Mouse (Mus musculus): Measurements from ENCODE around the gene Tmem231. TPM values are rescaled to one million over a fixed set of nuclear protein-coding genes. Genes with fewer than 3 reads are reported as not detected.

Gene Tmem231
- total RNA-seq, 2 experiments from 2014 or later: 0.79 to 0.91 TPM

- no peak for ATAC-seq (replicated peaks; ENCODE audit: poor library complexity)
These were observed 22.1 kb downstream of the Tmem231 start for GRCm38 (mm10) chr8:111911572-111911971.

- no peak for ATAC-seq (replicated peaks; ENCODE audit: poor library complexity)
These were observed 23.8 kb downstream of the Tmem231 start, which contains the start of gene Chst5 for GRCm38 (mm10) chr8:111909621-111910450. Gene Chst5 (minus strand): TSS chr8:111910447.

DNA sequence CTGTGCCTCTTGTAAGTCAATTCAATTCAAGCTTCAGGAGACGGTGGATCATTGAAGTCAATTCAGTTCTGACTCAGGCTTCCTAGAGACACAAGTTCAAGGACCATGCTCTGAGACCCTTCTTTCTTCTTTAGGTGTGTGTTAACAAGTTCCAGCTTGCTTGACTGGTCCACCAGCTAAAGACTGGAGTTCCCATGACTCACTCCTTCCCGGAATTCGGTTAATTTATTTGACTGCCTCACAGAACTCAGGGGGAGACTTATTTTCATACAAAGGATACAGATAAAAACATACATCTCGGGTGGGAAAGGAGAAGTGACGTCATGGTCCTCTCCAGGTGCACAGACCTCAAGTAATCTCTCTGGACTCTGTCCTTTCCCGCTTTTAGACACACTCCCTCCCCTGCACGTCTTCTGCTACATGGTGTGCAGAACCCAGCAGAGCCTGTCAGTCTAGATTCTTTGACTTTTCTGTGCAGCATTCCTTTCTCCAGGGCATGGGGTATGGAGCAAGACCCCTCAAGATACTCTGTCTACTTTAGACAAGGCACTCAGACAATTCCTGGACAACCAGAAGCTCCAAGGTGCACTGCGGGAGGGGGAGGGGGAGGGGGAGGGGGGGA is 28.1 kb downstream of the Tmem231 start:
- no peak for ATAC-seq (replicated peaks; ENCODE audit: poor library complexity)

DNA sequence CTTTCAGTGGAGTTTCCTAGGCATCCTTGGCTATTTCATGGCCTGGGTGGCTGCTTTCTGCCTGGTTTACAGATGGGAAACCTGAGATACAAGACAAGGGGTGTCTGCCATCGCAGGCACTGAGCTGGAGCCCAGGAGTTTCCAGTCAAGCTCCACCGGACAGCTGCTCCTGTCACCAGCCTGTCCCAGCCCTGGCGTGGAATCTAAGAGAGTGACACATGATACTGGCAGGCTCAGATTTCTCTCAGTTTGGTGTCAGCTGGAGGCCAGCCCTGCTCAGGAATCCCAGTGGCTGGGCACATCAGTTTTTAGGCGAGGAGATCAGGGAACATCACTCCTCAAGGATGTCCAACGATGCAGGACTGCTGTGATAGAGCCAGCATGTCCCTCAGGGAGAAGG is 31.6 kb downstream of the Tmem231 start:
- ATAC-seq (replicated peaks; ENCODE audit: poor library complexity): no peak

DNA sequence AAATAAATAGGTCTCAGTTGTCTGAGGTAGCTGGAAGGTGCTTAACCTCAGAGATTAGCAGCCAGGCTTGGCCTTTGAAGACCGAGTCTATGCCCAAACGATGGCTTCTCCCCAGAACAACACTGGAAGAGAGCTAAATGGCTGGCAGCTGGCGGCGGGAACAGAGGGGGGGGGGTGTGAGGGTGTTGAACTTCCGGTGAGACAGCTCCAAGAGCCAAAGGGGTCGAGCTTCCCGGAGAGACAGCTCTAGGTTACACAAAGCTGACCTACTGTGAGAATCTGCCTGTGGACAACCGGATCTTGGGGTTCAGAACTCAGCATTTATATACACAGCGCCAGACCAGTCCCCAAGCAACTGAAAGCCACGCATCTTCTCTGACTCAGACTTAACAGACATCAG is 35.1 kb downstream of the Tmem231 start:
- ATAC-seq (replicated peaks; ENCODE audit: poor library complexity): no peak

DNA sequence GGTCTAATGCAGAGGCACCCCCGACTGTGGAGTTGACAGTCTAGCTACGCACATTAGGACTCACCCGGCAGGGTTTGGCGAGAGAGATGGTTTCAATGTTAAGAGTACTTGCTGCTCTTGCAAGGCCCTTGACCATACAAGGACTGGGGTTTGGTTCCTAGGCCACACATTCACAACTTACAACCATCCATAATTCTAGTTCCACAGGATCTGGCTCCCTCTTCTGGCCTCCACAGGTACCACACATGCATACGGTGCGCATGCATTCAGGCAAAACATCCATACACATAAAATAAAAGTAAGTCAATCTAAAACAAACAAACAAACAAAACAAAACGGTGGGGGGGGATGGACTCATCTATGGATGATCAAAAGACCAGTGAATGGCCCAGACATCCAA is 38.7 kb downstream of the Tmem231 start:
- peak; percentile 60; the same call in 1 of the 2 replicates for ATAC-seq (replicated peaks; ENCODE audit: poor library complexity)

DNA sequence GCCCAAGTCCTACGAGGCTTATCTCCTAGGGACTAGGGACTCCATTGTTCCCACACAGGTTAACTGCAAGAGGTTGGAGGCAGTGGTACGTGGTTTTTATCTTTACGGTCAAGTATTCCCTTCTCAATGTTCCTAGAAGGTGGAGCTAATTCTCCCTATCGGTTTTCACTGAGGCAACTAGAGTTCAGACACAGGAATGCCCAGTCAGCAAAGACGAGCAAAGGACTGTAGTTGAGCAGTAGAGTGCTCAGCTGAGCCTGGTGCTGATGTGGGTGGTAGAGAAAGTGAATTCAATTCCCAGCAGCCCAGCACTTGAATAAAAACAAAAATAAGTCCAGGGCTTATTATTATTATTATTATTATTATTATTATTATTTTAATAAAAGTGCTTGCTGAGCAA is 41.1 kb downstream of the Tmem231 start:
- ATAC-seq (replicated peaks; ENCODE audit: poor library complexity): no peak

GRCm38 (mm10) chr8:111891983-111892382 is 41.7 kb downstream of the Tmem231 start:
- ATAC-seq (replicated peaks; ENCODE audit: poor library complexity): no peak

DNA sequence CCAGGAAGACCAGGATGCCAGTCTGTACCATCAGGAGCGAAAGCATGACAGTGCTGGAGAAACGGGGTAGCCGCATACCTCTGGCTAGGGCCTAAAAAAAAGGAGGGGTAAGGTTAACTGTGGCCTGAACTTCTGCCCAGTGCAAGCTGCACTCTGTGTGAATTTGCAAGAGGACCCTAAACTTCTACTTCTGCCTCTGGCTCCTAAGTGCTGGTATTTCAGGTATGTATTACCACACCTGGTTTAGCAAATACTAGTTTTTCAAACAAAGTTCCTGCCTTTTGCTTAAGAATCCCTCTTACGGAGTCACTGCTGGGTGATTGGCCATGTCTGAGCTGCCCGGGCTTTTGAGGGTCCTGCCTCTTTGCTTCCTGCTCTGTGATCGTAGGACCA is 42.8 kb downstream of the Tmem231 start:
- no peak for ATAC-seq (replicated peaks; ENCODE audit: poor library complexity)

DNA sequence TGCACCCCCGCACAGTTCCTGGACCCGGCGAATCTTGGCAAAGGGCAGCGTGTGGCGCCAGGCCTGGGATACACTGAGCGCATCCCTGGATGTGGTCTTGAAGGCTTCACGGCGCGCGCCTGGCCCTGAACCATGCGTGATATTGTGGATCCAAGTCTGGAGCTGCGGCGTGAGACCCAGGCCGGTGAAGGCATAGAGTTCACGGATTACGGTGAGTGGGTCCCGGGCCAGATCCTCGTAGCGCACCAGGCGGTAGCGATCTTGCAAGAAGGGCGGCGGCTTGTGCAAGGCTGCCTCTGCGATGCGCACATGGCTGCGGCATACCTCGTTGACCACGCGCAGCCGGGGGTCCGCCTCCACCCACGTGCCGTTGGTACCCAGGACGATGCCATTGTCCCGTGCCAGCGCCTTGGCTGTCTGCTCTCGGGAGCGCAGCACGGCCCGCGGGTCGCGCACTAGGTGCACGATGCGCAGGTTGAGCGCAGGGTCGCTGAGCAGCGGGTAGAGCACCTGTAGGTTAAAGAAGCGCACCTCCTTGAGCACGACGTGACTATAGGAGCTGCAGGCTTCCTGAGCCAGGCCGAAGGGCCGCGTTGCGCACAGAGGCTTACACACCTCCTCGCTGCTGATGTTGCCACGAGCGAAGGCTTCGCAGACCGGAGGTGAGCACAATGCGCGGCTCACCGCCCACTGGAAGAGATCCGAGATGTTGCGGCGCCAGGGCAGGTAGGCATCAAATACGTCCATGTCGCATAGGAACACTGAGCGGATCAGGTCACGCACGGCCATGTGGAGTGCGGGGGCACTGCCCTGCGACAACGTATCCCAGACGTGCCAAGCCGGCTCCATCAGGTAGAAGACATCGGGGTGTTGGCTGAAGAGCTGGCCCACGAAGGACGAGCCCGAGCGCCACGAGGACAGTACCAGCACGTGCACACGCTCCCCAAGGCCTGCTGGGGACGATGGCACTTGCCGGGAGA is 43.5 kb downstream of the Tmem231 start:
- ATAC-seq (replicated peaks; ENCODE audit: poor library complexity): peak; percentile 52

DNA sequence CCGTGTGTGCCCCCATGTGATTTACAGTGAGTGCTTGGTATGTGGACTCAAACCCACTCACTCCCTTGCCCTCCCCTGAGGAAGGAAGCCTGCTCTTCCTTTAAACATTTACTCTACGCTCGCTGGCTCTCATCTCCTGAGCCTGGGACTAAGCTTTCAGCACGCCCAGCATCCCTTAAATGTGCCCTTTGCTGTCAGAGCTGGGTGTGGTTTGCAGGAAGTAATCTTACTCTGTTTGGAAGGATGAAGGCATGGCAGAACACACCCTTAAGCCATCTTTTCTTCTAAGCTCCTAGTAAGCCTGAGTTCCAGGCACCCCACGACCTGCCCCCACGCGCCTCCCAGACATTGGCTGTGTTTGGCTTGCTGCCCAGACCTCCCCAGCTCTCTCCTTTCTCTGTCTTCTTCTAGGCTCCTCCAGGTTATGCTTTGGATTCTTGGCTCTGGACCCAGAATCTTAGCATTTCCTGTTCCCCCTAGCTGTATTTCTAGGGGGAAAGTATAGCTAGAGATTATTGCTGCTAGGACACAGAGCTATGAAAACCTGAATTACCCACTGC is 45.5 kb downstream of the Tmem231 start:
- no peak for ATAC-seq (replicated peaks; ENCODE audit: poor library complexity)

- ATAC-seq (replicated peaks; ENCODE audit: poor library complexity): peak; percentile 57; the same call in 1 of the 2 replicates
These were observed 46.2 kb downstream of the Tmem231 start for GRCm38 (mm10) chr8:111887479-111887878.

DNA sequence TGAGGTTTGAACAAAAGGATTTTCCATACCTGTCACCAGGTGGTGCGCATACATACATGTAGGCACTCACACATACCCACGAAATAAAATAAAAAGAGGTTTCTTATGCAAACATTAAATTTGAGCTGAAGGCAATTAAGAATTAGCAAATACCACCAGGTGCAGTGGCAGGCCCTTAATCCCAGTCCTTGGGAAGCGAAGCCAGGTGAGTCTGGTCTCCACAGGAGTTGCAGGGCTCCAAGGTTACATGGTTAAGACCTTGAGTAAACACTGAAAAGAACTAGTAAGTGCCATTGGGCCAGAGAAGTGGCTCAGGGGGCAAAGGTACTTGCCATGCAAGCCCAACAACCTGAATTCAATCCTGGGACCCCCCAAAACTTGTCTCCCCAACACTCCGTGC is 50.1 kb downstream of the Tmem231 start:
- ATAC-seq (replicated peaks; ENCODE audit: poor library complexity): no peak

DNA sequence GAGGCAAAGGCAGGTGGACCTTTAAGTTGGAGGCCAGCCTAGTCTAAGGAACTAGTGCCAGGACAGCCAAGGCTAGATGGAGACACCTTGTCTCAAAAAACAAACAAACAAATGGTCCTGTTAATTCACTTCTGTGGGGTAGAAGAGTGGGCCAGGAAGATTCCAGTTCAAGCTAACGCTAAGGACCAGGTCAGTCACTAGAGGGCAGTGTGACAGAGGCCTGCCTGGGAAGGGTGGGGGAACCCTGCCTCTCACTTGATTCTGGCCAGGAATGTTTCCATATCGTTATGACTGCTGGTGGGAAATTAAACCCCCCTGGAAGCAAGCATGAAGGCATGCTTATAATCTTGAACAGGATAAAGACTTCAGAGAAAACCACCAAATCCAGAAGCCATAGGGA is 52.1 kb downstream of the Tmem231 start:
- peak; percentile 82 for ATAC-seq (replicated peaks; ENCODE audit: poor library complexity)

DNA sequence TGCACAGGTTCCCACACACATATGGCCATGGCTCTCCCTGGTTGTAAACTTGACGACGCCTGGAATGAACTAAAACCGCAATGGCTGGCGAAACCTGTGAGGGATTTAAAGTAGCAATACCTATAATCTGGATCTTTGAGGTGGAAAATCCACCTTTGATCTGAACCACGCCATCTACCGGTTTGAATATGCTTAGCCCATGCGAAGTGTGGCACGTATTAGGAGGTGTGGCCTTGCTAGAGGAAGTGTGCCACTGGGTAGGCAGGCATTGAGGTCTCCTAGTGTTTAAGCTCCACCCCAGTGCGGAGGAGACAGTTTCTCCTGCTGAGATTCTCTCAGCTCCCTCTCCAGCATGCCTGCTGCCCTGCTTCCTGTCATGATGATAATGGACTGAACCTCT is 56.0 kb downstream of the Tmem231 start:
- peak; percentile 37; the same call in 1 of the 2 replicates for ATAC-seq (replicated peaks; ENCODE audit: poor library complexity)

DNA sequence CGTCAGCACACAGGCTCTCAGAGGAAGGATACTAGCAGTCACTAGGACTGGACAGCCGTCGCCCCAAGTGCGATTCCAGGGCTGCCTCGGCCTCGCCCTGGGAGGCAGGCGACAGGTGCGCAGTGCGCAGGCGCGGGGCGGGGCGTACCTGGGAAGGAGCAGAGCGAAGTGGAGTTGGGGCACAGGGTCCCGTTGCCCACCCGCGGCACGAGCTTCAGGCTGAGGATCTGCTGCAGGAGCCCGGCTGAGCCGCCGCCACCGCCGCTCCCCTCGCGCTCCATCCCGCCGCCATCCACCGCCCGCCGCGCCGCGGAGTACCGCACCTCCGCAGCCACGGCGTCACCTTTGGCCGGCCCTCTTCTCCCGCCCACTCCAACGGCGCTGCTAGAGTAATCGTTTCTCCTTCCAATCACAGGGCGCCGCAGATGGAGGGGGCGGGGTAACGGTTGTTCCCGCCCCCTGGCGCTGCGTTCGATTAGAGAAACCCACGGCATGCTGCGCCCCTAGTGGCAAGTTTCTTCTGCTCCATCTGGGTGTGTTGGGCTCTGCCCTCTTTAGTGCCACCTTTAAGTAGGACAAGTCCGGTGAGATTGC is 57.2 kb downstream of the Tmem231 start, which contains the start of gene Tmem170:
Gene Tmem170 (minus strand): TSS at position 396 of the 594 bp plus-strand sequence.
- ATAC-seq (replicated peaks; ENCODE audit: poor library complexity): peak; percentile 98

DNA sequence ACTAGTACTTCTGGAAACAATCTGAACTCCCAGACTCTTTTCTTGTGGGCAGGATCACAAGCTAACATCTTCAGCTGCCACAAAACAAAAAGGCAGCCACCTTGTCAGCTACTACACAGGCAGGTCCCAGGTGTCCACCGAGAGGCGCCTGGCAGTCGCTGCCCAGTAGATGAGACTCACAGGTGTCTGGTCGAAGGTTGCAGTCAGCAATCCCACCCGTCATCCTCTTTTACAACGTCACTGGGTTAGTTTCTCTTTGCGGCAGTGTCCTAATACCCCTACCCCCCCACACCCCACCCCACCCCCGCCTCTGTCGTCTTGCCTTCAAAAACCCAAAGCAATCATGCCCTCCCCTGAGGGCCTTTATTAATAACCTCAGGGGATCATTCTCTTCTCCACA is 57.9 kb downstream of the Tmem231 start:
- peak; percentile 17 for ATAC-seq (replicated peaks; ENCODE audit: poor library complexity)

DNA sequence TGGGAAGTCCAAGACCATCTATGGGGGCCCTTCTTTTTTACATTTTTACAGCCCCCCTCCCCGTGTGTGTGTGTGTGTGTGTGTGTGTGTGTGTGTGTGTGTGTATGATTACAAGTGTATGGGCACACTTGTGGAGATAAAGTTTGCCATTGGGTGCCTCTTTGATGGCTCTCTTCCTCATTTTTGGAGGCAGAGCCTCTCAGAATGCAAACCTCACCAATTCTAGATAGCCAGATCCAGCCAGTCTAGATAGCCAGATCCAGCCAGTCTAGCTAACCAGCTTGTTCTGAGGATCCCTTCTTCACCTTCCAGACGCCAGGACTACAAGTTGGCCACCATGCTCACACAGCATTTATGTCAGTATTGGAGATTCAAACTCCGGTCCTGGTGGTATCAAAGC is 62.4 kb downstream of the Tmem231 start:
- no peak for ATAC-seq (replicated peaks; ENCODE audit: poor library complexity)

- ATAC-seq (replicated peaks; ENCODE audit: poor library complexity): no peak
These were observed 63.3 kb downstream of the Tmem231 start for GRCm38 (mm10) chr8:111870379-111870778.

GRCm38 (mm10) chr8:111868664-111869063 is 65.0 kb downstream of the Tmem231 start:
- ATAC-seq (replicated peaks; ENCODE audit: poor library complexity): no peak

Measured in megakaryocyte progenitor cell, adult 5-6 weeks (primary cell).